Mouse (Mus musculus) intestine, embryonic 16.5 days (tissue): ENCODE data around the gene Rps21. TPM values are rescaled to one million over a fixed set of nuclear protein-coding genes. Genes with fewer than 3 reads are reported as not detected.
"Not testable (repeated sequence)": the region's sequence is repeated elsewhere in the genome, so short reads cannot be mapped to it uniquely, and the experiment has no call there.

ENCODE experiments used
- ATAC-seq: fragments of 200-750 bp; cut with Nextera tagmentation; 2 replicates; pipeline ENCODE4 v1.8.0; 2017; ENCODE audit warnings: moderate TSS enrichment, moderate library complexity
- H3K27ac ChIP-seq: fragments of 300-500 bp; sonication (generic); 2 replicates; pipeline ENCODE4 v1.5.1; 2014; ENCODE audit warnings: mild to moderate bottlenecking, low read length
- H3K27me3 ChIP-seq: fragments of 300-500 bp; sonication (generic); replicated peaks from 2 replicates; pipeline ENCODE4 v1.6.1; 2014; ENCODE audit warnings: low read length, control low read depth, mixed read lengths; ENCODE audit not compliant: control insufficient read depth, insufficient read depth
- H3K36me3 ChIP-seq: fragments of 300-500 bp; sonication (generic); 2 replicates; pipeline ENCODE4 v1.6.1; 2014; ENCODE audit warnings: low read length, control low read depth; ENCODE audit not compliant: control insufficient read depth, insufficient read depth
- H3K4me1 ChIP-seq: fragments of 300-500 bp; sonication (generic); 2 replicates; pipeline ENCODE4 v1.6.1; 2014; ENCODE audit warnings: low read length, control low read depth, mixed read lengths; ENCODE audit not compliant: control insufficient read depth, insufficient read depth
- H3K4me2 ChIP-seq: fragments of 300-500 bp; sonication (generic); 2 replicates; pipeline ENCODE4 v1.6.1; 2014; ENCODE audit warnings: low read depth, low read length, control low read depth
- H3K4me3 ChIP-seq: fragments of 300-500 bp; sonication (generic); 2 replicates; pipeline ENCODE4 v1.5.1; 2014; ENCODE audit warnings: mild to moderate bottlenecking, low read length
- H3K9ac ChIP-seq: fragments of 300-500 bp; sonication (generic); 2 replicates; pipeline ENCODE4 v1.6.1; 2014; ENCODE audit warnings: low read depth, low read length
- H3K9me3 ChIP-seq: fragments of 300-500 bp; sonication (generic); 2 replicates; pipeline ENCODE4 v1.6.1; 2016; ENCODE audit warnings: low read length, control low read depth; ENCODE audit not compliant: control insufficient read depth
- WGBS: fragments of 180-500 bp; shearing (Covaris S2); extraction: QIAGEN DNeasy Blood & Tissue Kit; methylation state at CpG from one replicate; pipeline ENCODE4 v1.1.7; 2014; 5-methylcytosine and 5-hydroxymethylcytosine counted together
- polyA plus RNA-seq: library from polyadenylated mRNA; unstranded; fragments of >200 nt; fragmentation: Nextera tagmentation; extraction: Ambion mirVana; gene quantifications from 2 replicates; pipeline ENCODE4 v1.2.1, GENCODE M21; 2015

Rps21 gene
- polyA plus RNA-seq, 1 experiment from 2014 or later = 487 TPM

DNA sequence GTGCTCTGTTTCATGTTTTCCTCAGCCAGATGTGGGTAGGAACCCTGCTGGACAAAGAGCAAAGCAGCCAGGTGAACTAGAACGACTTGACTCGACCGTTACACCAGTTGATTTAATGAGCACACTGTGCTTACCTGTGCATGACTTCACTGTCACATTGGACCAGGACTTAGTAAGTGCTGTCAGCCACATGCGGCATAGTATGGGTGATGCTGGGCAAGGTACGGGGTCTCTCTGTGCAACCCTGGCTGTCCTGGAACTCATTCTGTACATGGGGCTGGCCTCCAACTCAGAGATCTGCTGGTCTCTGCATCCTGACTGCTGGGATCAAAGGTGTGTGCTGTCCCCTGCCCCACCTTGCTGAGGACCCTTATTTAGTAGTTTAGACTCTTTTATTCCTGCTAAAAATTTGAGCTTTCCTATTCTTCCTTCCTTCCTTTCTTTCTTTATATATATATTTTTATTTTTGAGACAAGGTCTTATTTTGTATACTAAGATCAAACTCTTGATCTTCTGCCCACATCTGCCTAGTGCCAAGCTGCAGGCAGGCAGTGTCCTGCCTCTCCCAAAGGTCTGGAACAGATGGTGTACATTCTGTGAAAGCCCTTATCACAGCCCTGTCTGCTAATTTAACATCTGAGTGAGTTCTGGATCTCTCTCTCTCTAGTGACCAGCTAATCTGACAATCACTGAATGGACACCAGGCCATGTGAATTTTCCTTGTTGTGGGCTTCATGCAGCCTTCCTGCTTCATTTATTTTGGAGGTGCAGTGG, 2.6 kb upstream of the Rps21 start:
- WGBS = 92% methylated on average over 5 of the region's 5 CpGs
- Histone ChIP-seq H3K4me3 (no peak overlapping the region), H3K9ac (no peak overlapping the region)

GRCm38 (mm10) chr2:180255701-180256100, 1.5 kb upstream of the Rps21 start:
- Histone ChIP-seq H3K36me3 (0 out of 2 replicates have a peak, but pooled peaks cover 3% of the 10 kb centered on the region), H3K4me1 (peaks cover 14% of the 10 kb centered on the region), H3K27ac (no peak overlapping the region), H3K4me3 (no peak overlapping the region), H3K9me3 (no peaks in the 10 kb centered on the region), H3K27me3 (no peaks in the 10 kb centered on the region), H3K4me2 (peak overlapping the region; percentile 92), H3K9ac (no peak overlapping the region)
- ATAC-seq = no peak
- WGBS = 82% methylated on average over 9 of the region's 9 CpGs

More for the DNA sequence above, 2.6 kb upstream of the Rps21 start:
- Histone ChIP-seq H3K4me2 (no peak overlapping the region), H3K4me1 (peaks cover 15% of the 10 kb centered on the region), H3K9me3 (no peaks in the 10 kb centered on the region), H3K27ac (no peak overlapping the region), H3K36me3 (no peaks in the 10 kb centered on the region), H3K27me3 (no peaks in the 10 kb centered on the region)
- no peak for ATAC-seq

- WGBS = 23% methylated on average over 26 of the region's 26 CpGs
- Histone ChIP-seq H3K4me2 (peak overlapping the region; percentile 92), H3K4me1 (peaks cover 14% of the 10 kb centered on the region), H3K36me3 (0 out of 2 replicates have a peak, but pooled peaks cover 4% of the 10 kb centered on the region), H3K27ac (peak overlapping the region; percentile 97), H3K9me3 (no peaks in the 10 kb centered on the region), H3K4me3 (peak overlapping the region; percentile 71), H3K9ac (peak overlapping the region; percentile 86), H3K27me3 (no peaks in the 10 kb centered on the region)
- ATAC-seq = peak; percentile 70
Observed at GRCm38 (mm10) chr2:180256296-180257000, 729 bp upstream of the Rps21 start.

DNA sequence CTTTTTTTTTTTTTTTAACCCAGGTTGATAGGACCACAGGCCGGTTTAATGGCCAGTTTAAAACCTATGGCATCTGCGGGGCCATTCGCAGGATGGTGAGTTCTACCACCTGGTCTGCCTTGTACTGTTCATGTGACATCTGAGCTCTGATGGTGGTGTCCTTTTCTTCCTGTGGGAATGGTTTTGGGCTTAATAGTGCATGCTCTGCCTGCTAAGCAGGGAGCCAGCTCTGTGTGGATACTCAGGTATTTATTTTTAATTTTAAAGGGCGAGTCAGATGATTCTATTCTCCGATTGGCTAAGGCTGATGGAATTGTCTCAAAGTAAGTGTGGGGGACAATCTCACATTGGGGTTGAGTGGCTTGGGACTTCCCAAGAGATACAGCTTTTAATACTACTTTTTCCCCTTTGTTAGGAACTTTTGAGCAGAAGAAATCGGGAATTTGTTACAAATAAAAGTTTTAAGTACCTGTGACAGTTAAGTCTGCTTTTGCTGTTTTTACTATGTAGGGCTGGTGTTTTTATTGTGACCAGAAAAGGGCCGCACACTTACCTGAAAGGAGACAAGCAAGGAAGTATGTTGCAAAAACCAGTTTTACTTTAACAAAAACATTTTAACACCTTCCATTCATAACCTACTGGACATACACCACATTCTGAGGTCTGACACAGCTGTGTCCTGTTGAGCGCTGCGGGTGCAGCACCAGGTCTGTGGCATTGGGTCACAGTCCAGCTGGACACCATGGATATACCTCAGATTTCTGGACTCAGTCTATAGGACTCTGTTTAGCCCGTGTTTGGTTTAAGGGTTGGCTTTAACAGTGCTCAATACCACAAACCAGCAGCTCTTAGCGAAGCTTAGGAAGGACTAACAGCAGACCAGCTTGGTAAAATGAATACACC, 1.0 kb downstream of the Rps21 start:
- H3K27ac ChIP-seq = peak overlapping the region; percentile 62
- no peaks in the 10 kb centered on the region for H3K27me3 ChIP-seq
- H3K4me3 ChIP-seq = peak overlapping the region; percentile 71
- no peaks in the 10 kb centered on the region for H3K9me3 ChIP-seq
- H3K4me2 ChIP-seq = peak overlapping the region; percentile 67
- peaks cover 14% of the 10 kb centered on the region for H3K4me1 ChIP-seq
- H3K9ac ChIP-seq = peak overlapping the region; percentile 81
- no peak for ATAC-seq
- 49% methylated on average over 11 of the region's 11 CpGs for WGBS
- H3K36me3 ChIP-seq = 0 out of 2 replicates have a peak, but pooled peaks cover 12% of the 10 kb centered on the region

DNA sequence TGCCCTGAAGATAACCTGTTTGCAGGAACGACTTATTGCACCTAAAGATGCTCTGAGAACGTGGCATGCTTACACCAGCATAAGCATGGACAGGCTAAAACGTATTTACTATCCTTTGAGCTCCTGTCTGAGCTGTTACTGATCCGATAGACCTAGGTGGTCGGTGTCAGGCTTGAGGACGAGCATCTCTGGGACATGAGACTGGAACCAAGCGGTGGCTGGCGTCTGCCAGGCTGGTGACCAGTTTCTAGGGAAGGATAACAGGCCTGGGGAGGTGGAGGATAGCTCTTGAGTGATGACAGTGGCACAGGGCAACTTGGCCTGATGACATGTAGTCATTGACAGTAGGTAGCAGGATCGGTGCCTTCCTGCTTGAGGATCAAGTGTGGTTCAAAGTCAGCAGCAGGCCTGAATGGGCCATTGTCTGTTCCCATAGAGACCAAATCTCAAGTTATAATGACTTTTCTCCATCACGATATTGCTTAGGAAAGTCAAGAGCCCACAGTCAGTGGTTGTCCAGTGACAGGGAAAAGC, 1.8 kb downstream of the Rps21 start:
- not testable (repeated sequence) for H3K9me3 ChIP-seq, H3K9ac ChIP-seq, ATAC-seq, H3K4me2 ChIP-seq, H3K27me3 ChIP-seq, H3K4me3 ChIP-seq, H3K27ac ChIP-seq
- 79% methylated on average over 10 of the region's 10 CpGs for WGBS
- Histone ChIP-seq H3K36me3 (0 out of 2 replicates have a peak, but pooled peaks cover 12% of the 10 kb centered on the region), H3K4me1 (peaks cover 14% of the 10 kb centered on the region)

GRCm38 (mm10) chr2:180259826-180260609, 2.8 kb downstream of the Rps21 start:
- 72% methylated on average over 17 of the region's 17 CpGs for WGBS
- H3K27ac ChIP-seq, H3K4me3 ChIP-seq, H3K27me3 ChIP-seq, ATAC-seq, H3K9me3 ChIP-seq, H3K4me2 ChIP-seq, H3K9ac ChIP-seq: not testable (repeated sequence)
- 0 out of 2 replicates have a peak, but pooled peaks cover 12% of the 10 kb centered on the region for H3K36me3 ChIP-seq
- H3K4me1 ChIP-seq = peaks cover 14% of the 10 kb centered on the region

DNA sequence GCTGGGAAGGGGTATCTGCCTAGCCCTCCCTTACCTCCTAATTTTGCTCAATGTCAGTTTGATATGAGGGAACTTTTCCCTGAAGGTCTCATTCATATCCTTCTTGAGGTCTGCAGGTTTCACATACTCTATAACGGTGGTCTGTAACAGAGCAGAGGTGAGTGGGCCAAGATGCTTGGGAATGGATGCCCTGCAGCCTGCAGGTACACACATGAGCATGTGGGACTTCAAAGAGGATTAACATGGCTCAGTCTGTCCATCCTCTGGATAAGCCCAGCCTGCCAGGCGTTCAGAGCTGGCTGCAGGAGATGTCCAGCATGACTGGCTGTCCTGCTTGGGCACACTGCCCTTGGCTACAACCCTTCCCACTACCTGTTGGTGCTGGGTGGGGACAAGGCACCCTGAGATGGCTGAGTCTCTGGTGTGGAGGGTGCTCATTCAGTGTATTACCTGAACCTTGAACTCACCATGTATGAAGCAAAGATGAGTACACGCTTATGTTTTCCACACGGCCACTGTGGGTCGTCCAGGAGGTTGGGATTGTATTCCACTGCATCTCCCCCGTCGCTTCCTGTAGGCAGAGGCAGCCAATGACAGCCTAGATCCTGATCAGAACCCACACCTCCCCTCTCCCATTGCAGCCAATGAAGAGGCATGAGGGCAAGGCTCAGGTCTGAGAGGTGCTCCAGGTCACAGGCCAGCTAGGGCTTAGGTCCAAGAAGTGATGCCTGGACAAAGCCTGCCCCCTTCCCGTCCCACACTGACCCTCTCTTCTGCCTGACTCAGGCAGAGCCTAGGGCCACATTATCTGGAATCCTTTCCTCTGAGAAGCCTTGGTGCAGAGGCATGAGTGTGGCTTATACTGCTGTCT, 3.7 kb downstream of the Rps21 start:
- H3K36me3 ChIP-seq = 0 out of 2 replicates have a peak, but pooled peaks cover 12% of the 10 kb centered on the region
- no peak for ATAC-seq
- H3K4me2 ChIP-seq = no peak overlapping the region

GRCm38 (mm10) chr2:180261901-180262300, 4.7 kb downstream of the Rps21 start:
- H3K4me3 ChIP-seq = no peak overlapping the region
- H3K9ac ChIP-seq = no peak overlapping the region
- H3K4me1 ChIP-seq = peaks cover 7% of the 10 kb centered on the region; the same call in 1 of the 2 replicates
- no peak overlapping the region for H3K27ac ChIP-seq
- 95% methylated on average over 7 of the region's 7 CpGs for WGBS
- no peak overlapping the region for H3K4me2 ChIP-seq
- 0 out of 2 replicates have a peak, but pooled peaks cover 12% of the 10 kb centered on the region for H3K36me3 ChIP-seq
- ATAC-seq = no peak
- H3K9me3 ChIP-seq = no peaks in the 10 kb centered on the region
- H3K27me3 ChIP-seq = no peaks in the 10 kb centered on the region

More for the DNA sequence above, 3.7 kb downstream of the Rps21 start:
- H3K9ac ChIP-seq = 0 out of 2 replicates have a peak overlapping the region, but pooled peaks have one; percentile 10
- no peaks in the 10 kb centered on the region for H3K9me3 ChIP-seq
- H3K4me3 ChIP-seq = no peak overlapping the region
- H3K4me1 ChIP-seq = peaks cover 13% of the 10 kb centered on the region
- 66% methylated on average over 8 of the region's 8 CpGs for WGBS
- H3K27me3 ChIP-seq = no peaks in the 10 kb centered on the region
- H3K27ac ChIP-seq = no peak overlapping the region
